Mouse (Mus musculus): Measurements from ENCODE around the gene Vmn1r211. TPM values are rescaled to one million over a fixed set of nuclear protein-coding genes. Genes with fewer than 3 reads are reported as not detected.
"Not testable (repeated sequence)": the region's sequence is repeated elsewhere in the genome, so short reads cannot be mapped to it uniquely, and the experiment has no call there.

The Vmn1r211 gene
- polyA plus RNA-seq (2014; fragmentation: Nextera tagmentation; extraction: Ambion mirVana), result not detected in 2 replicates

DNA sequence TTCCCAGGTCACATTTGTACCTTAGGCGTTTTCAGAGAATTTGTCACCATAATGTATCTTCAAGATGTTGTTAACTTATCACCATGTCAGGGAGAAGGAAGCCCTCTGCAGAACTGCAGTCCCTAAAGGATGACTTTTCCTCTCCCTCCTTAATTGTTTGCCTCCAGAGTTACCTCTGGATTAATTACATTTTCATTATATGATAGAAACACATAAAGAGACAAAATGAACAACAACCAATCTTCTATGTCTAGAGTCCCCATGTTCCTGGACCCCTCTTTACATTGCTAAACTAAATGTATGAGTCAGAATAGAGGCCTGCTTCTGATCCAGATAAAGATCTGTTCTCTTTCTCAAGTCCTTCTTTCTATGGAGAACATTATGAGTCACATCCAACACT lies at the start of gene Vmn1r211:
Gene Vmn1r211 (minus strand): TSS at position 101 of the 400 bp plus-strand sequence.
- DNase-seq (ENCODE audit: low spot score) (no peak), ATAC-seq (ENCODE audit: low FRiP score) (no peak)
- Histone ChIP-seq H3K36me3 (ENCODE audit: control insufficient read depth, insufficient read depth, low read length) (no peaks in the 10 kb centered on the region), H3K4me3 (ENCODE audit: low read depth, low read length) (no peak within 1 kb of the TSS), H3K4me1 (replicated peaks; ENCODE audit: control insufficient read depth, insufficient read depth, low read length) (no peaks in the 10 kb centered on the region), H3K27me3 (ENCODE audit: control insufficient read depth, insufficient read depth, low read length) (no peaks in the 10 kb centered on the region), H3K4me2 (replicated peaks; ENCODE audit: low read depth, low read length) (no peak within 1 kb of the TSS), H3K27ac (ENCODE audit: low read depth, low read length) (no peak within 1 kb of the TSS), H3K9me3 (ENCODE audit: control insufficient read depth, low read length) (no peaks in the 10 kb centered on the region), H3K9ac (ENCODE audit: low read depth, low read length) (no peak within 1 kb of the TSS)
- 81% methylated on average over 1 of the region's 1 CpGs for WGBS

- ATAC-seq (ENCODE audit: low FRiP score) (no peak), DNase-seq (ENCODE audit: low spot score) (no peak)
- Histone ChIP-seq H3K9ac (ENCODE audit: low read depth, low read length) (no peak within 1 kb of the TSS), H3K36me3 (ENCODE audit: control insufficient read depth, insufficient read depth, low read length) (no peaks in the 10 kb centered on the region), H3K9me3 (ENCODE audit: control insufficient read depth, low read length) (no peaks in the 10 kb centered on the region), H3K4me1 (replicated peaks; ENCODE audit: control insufficient read depth, insufficient read depth, low read length) (no peaks in the 10 kb centered on the region), H3K4me2 (replicated peaks; ENCODE audit: low read depth, low read length) (no peak within 1 kb of the TSS), H3K27me3 (ENCODE audit: control insufficient read depth, insufficient read depth, low read length) (no peaks in the 10 kb centered on the region), H3K27ac (ENCODE audit: low read depth, low read length) (no peak within 1 kb of the TSS), H3K4me3 (ENCODE audit: low read depth, low read length) (no peak within 1 kb of the TSS)
- 85% methylated on average over 4 of the region's 4 CpGs for WGBS
Measured at GRCm38 (mm10) chr13:22884105-22884504, 26.7 kb upstream of the Vmn1r211 start, which contains the start of gene Vmn1r212. Gene Vmn1r212 (minus strand): TSS chr13:22884205.

- no peak overlapping the region for H3K9ac ChIP-seq (ENCODE audit: low read depth, low read length)
- H3K36me3 ChIP-seq (ENCODE audit: control insufficient read depth, insufficient read depth, low read length), result no peaks in the 10 kb centered on the region
- no peaks in the 10 kb centered on the region for H3K9me3 ChIP-seq (ENCODE audit: control insufficient read depth, low read length)
- WGBS, result 96% methylated on average over 1 of the region's 1 CpGs
- H3K27me3 ChIP-seq (ENCODE audit: control insufficient read depth, insufficient read depth, low read length), result no peaks in the 10 kb centered on the region
- no peak overlapping the region for H3K4me2 ChIP-seq (replicated peaks; ENCODE audit: low read depth, low read length)
- H3K27ac ChIP-seq (ENCODE audit: low read depth, low read length), result no peak overlapping the region
- DNase-seq (ENCODE audit: low spot score), result no peak
- H3K4me1 ChIP-seq (replicated peaks; ENCODE audit: control insufficient read depth, insufficient read depth, low read length), result no peaks in the 10 kb centered on the region
- H3K4me3 ChIP-seq (ENCODE audit: low read depth, low read length), result no peak overlapping the region
- ATAC-seq (ENCODE audit: low FRiP score), result no peak
Measured at GRCm38 (mm10) chr13:22879257-22879656, 21.9 kb upstream of the Vmn1r211 start.

DNA sequence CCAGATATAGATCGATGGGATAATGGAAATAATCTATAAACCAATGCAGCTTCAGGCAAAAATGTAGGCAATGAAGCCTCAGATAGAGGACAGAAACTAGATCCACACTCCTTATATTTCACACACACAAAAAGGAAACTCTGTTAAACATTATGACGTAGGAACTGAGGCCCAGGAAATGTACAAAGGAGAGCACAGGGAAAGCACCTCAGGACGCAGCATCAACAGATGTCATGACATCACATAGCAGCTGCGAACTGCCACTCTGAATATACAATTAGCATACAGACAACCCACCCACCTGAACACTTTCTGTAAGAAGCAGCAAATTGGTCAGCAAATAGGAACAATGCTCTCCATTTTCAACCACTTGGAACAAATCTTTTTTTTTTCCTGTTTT lies 2.6 kb downstream of the Vmn1r211 start:
- no peak overlapping the region for H3K27ac ChIP-seq (ENCODE audit: low read depth, low read length)
- 74% methylated on average over 4 of the region's 4 CpGs for WGBS

GRCm38 (mm10) chr13:22846798-22847197 lies 10.6 kb downstream of the Vmn1r211 start:
- Histone ChIP-seq H3K27me3 (ENCODE audit: control insufficient read depth, insufficient read depth, low read length) (no peaks in the 10 kb centered on the region), H3K9me3 (ENCODE audit: control insufficient read depth, low read length) (no peaks in the 10 kb centered on the region), H3K4me2 (replicated peaks; ENCODE audit: low read depth, low read length) (no peak overlapping the region), H3K9ac (ENCODE audit: low read depth, low read length) (no peak overlapping the region), H3K4me1 (replicated peaks; ENCODE audit: control insufficient read depth, insufficient read depth, low read length) (no peaks in the 10 kb centered on the region), H3K36me3 (ENCODE audit: control insufficient read depth, insufficient read depth, low read length) (no peaks in the 10 kb centered on the region), H3K27ac (ENCODE audit: low read depth, low read length) (no peak overlapping the region), H3K4me3 (ENCODE audit: low read depth, low read length) (no peak overlapping the region)
- WGBS, result 79% methylated on average over 1 of the region's 1 CpGs
- no peak for DNase-seq (ENCODE audit: low spot score)
- no peak for ATAC-seq (ENCODE audit: low FRiP score)

More for the DNA sequence above, 2.6 kb downstream of the Vmn1r211 start:
- Histone ChIP-seq H3K27me3 (ENCODE audit: control insufficient read depth, insufficient read depth, low read length) (no peaks in the 10 kb centered on the region), H3K4me1 (replicated peaks; ENCODE audit: control insufficient read depth, insufficient read depth, low read length) (no peaks in the 10 kb centered on the region), H3K4me3 (ENCODE audit: low read depth, low read length) (no peak overlapping the region), H3K36me3 (ENCODE audit: control insufficient read depth, insufficient read depth, low read length) (no peaks in the 10 kb centered on the region), H3K9ac (ENCODE audit: low read depth, low read length) (no peak overlapping the region), H3K4me2 (replicated peaks; ENCODE audit: low read depth, low read length) (no peak overlapping the region), H3K9me3 (ENCODE audit: control insufficient read depth, low read length) (no peaks in the 10 kb centered on the region)
- ATAC-seq (ENCODE audit: low FRiP score), result no peak
- no peak for DNase-seq (ENCODE audit: low spot score)

DNA sequence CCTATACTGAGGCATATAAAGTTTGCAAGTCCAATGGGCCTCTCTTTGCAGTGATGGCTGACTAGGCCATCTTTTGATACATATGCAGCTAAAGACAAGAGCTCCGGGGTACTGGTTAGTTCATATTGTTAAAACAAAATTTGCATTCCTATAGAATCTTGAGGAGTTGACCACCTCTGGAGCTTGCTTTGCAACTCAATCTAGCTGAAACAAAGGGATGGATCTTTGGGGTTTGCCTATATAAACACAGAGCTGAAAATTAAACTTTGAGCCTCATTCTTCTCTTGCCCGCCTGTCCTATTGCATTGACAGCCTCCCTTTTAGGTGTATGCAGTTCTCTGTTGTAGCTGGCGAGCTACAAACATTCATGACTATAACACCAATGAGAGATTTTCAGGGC lies 13.1 kb downstream of the Vmn1r211 start:
- not testable (repeated sequence) for DNase-seq (ENCODE audit: low spot score); H3K27me3 ChIP-seq (ENCODE audit: control insufficient read depth, insufficient read depth, low read length); H3K36me3 ChIP-seq (ENCODE audit: control insufficient read depth, insufficient read depth, low read length); H3K4me1 ChIP-seq (replicated peaks; ENCODE audit: control insufficient read depth, insufficient read depth, low read length); H3K4me3 ChIP-seq (ENCODE audit: low read depth, low read length); ATAC-seq (ENCODE audit: low FRiP score); H3K27ac ChIP-seq (ENCODE audit: low read depth, low read length); H3K9ac ChIP-seq (ENCODE audit: low read depth, low read length); H3K4me2 ChIP-seq (replicated peaks; ENCODE audit: low read depth, low read length); H3K9me3 ChIP-seq (ENCODE audit: control insufficient read depth, low read length)
- WGBS, result 48% methylated on average over 3 of the region's 3 CpGs

DNA sequence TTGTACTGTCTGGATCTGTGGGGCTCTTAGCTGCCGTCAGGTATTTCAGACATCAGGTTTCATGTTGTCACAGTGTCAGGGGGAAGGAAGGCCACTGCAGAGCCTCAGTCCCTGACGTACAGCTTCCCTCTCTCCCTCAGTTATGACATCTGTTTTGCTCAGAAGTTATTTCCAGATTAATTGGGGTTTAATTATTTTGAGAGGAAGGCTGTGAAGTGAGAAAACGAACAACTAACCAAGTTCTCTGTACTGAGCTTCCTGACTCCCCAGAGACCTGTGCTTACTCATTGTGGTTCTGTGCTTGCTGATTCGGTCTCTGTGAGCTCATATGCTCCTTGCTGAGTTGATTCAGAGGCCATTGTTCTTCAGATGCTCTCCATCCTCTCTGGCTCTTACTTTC lies 26.1 kb downstream of the Vmn1r211 start, which contains the start of gene Vmn1r210:
Gene Vmn1r210 (minus strand): TSS at position 101 of the 400 bp plus-strand sequence.
- Histone ChIP-seq H3K4me1 (replicated peaks; ENCODE audit: control insufficient read depth, insufficient read depth, low read length) (no peaks in the 10 kb centered on the region), H3K27ac (ENCODE audit: low read depth, low read length) (no peak within 1 kb of the TSS), H3K9me3 (ENCODE audit: control insufficient read depth, low read length) (no peaks in the 10 kb centered on the region), H3K36me3 (ENCODE audit: control insufficient read depth, insufficient read depth, low read length) (no peaks in the 10 kb centered on the region), H3K4me2 (replicated peaks; ENCODE audit: low read depth, low read length) (no peak within 1 kb of the TSS), H3K9ac (ENCODE audit: low read depth, low read length) (no peak within 1 kb of the TSS), H3K4me3 (ENCODE audit: low read depth, low read length) (no peak within 1 kb of the TSS), H3K27me3 (ENCODE audit: control insufficient read depth, insufficient read depth, low read length) (no peaks in the 10 kb centered on the region)
- ATAC-seq (ENCODE audit: low FRiP score) (no peak), DNase-seq (ENCODE audit: low spot score) (no peak)
- WGBS, result 64% methylated on average over 4 of the region's 4 CpGs

DNA sequence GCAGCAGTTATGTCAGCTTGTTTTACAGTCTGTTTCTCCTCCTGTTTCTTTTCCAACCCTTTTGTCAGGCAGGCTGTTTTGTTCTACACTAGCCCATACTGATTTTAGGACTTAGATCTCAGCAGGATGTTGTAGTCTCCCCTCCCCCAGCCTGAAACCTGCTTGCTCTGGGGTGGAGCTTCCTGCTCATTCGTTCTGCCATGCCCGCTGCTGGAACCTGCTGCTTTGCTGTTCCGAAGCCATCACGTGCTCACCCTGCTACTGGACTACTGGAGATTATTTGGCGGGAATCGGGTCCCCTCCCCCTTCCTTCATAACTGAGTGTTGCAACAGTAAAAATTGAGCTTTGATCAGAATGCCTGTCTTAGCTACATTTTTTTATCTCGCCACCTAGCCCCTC lies 28.0 kb downstream of the Vmn1r211 start:
- ATAC-seq (ENCODE audit: low FRiP score); H3K36me3 ChIP-seq (ENCODE audit: control insufficient read depth, insufficient read depth, low read length); DNase-seq (ENCODE audit: low spot score); H3K9ac ChIP-seq (ENCODE audit: low read depth, low read length); H3K4me2 ChIP-seq (replicated peaks; ENCODE audit: low read depth, low read length); H3K27ac ChIP-seq (ENCODE audit: low read depth, low read length); H3K27me3 ChIP-seq (ENCODE audit: control insufficient read depth, insufficient read depth, low read length); H3K4me1 ChIP-seq (replicated peaks; ENCODE audit: control insufficient read depth, insufficient read depth, low read length); H3K9me3 ChIP-seq (ENCODE audit: control insufficient read depth, low read length); H3K4me3 ChIP-seq (ENCODE audit: low read depth, low read length): not testable (repeated sequence)
- WGBS, result 39% methylated on average over 7 of the region's 7 CpGs

DNA sequence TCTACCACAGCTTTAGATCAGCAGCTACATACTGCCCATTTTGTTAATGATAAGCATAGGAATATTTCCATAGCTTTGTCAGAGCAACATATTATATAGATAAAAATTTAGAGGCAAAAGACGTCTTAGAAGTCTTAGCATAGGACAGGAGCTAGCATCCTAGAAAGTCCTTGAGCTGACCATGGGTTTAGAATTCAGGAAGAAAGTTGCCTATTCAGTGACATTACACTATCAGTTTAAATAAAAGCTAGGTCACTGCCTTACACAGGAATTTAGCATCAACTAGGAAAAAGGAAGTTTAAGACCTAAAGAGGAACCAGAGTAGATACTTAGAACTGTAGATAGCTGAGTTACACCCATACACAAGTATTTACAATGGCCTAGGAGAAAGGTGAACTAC lies 35.8 kb downstream of the Vmn1r211 start:
- not testable (repeated sequence) for H3K4me1 ChIP-seq (replicated peaks; ENCODE audit: control insufficient read depth, insufficient read depth, low read length); H3K9me3 ChIP-seq (ENCODE audit: control insufficient read depth, low read length); H3K36me3 ChIP-seq (ENCODE audit: control insufficient read depth, insufficient read depth, low read length); H3K4me3 ChIP-seq (ENCODE audit: low read depth, low read length); H3K4me2 ChIP-seq (replicated peaks; ENCODE audit: low read depth, low read length); DNase-seq (ENCODE audit: low spot score); ATAC-seq (ENCODE audit: low FRiP score); H3K27ac ChIP-seq (ENCODE audit: low read depth, low read length); H3K9ac ChIP-seq (ENCODE audit: low read depth, low read length); H3K27me3 ChIP-seq (ENCODE audit: control insufficient read depth, insufficient read depth, low read length)
- 93% methylated on average over 1 of the region's 1 CpGs for WGBS

Measured in hindbrain, embryonic 11.5 days (tissue).